Mouse (Mus musculus): ENCODE data around the gene Raver1.

DNA sequence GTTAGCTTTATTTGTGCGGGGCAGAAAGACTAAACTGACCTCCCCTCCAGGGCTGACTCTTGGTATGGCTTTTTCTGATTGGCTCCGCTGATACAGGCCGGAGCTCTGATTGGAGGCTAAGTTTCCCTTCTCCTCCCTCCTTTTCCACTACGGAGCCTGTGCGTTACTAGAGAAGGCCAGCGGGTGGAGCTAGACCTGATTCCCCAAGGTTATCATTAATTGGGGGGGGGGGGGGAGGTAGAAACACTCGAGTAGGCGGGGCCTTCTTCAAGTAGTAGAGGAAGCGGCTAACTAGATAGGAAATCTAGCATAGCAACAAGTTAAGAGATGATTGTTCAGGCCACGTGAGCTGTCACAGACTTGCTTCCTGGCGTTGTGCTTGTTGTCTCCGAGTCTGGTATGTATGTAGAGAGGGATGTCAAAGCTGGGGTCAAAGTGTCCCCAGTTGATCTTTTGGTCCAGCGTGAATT lies 61.0 kb downstream of the Raver1 start:
- TF ChIP-seq CTCF (IDR thresholded peaks at IDR 0.05; ENCODE audit: borderline replicate concordance, insufficient read depth, low read length) (no peak), POLR2A (IDR thresholded peaks at IDR 0.05; ENCODE audit: low read depth, low read length) (no peak)
